7 mouse cellular contexts compared by ENCODE assay signal in the genomic region with DNA sequence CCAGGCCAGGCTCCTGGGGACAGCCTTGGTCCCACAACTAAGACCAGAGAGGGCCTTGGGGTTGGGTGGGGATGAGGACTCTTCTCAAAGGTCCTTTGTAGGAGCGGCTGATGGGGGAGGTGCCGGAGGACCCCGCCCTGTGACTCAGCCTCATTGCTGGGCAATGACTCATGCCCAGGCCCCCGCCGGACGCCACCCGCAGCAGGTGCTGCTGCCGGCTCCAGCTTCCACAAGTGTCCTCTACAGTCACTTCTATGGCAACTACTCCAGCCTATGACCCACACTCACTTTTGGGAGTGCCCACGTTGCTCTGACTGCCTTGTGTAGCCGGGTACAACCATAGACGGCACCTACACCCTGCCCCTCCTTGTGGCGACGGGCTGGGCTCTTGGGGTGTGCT. TPM values are rescaled to one million over a fixed set of nuclear protein-coding genes. Genes with fewer than 3 reads are reported as not detected.
A peak's percentile ranks its signal among the peaks of the same experiment; 100 is the strongest.
DNase-seq lines count a peak whose midpoint lies in the region; ATAC-seq and TF ChIP-seq lines count a peak whose summit lies in the region.

No protein-coding gene starts in this region.

- peak overlapping the region; percentile 65 to 67 for H3K4me3 ChIP-seq in ES-E14 (ENCODE audit: insufficient read depth in 1 of 2, low read depth in 1 of 2, low read length in 2 of 2, poor library complexity in 1 of 2, severe bottlenecking in 1 of 2)
- H3K4me3 ChIP-seq in forebrain, embryonic 16.5 days (replicated peaks; ENCODE audit: low read length) = no peak overlapping the region
- H3K4me3 ChIP-seq in hindbrain, embryonic 12.5 days = peak overlapping the region; percentile 11; the same call in 1 of the 2 replicates
- H3K4me3 ChIP-seq in limb, embryonic 15.5 days = peak overlapping the region; percentile 27
- no peak overlapping the region for H3K4me3 ChIP-seq in midbrain, embryonic 15.5 days

- in situ Hi-C loops in ES-E14 (cut with MboI; ENCODE audit: low sequenced_read_pairs in 2 of 2, unreplicated experiment in 2 of 2) = no loop called here

- H3K27ac ChIP-seq in ES-E14 (ENCODE audit: insufficient read depth, low read depth, low read length, poor library complexity, severe bottlenecking) = peak overlapping the region; percentile 97
- peak overlapping the region; percentile 44; the same call in 1 of the 2 replicates for H3K27ac ChIP-seq in forebrain, embryonic 16.5 days (ENCODE audit: low read length)
- H3K27ac ChIP-seq in hindbrain, embryonic 12.5 days = peak overlapping the region; percentile 79
- peak overlapping the region; percentile 90 for H3K27ac ChIP-seq in limb, embryonic 15.5 days
- 0 out of 2 replicates have a peak overlapping the region, but pooled peaks have one; percentile 23 for H3K27ac ChIP-seq in midbrain, embryonic 15.5 days

- H3K9ac ChIP-seq in ES-E14 (ENCODE audit: insufficient read depth, low read depth, low read length, poor library complexity, severe bottlenecking) = peak overlapping the region; percentile 93
- no peak overlapping the region for H3K9ac ChIP-seq in forebrain, embryonic 16.5 days (replicated peaks; ENCODE audit: low read depth, low read length)
- H3K9ac ChIP-seq in hindbrain, embryonic 12.5 days = peak overlapping the region; percentile 38; the same call in 1 of the 2 replicates
- no peak overlapping the region for H3K9ac ChIP-seq in limb, embryonic 15.5 days
- H3K9ac ChIP-seq in midbrain, embryonic 15.5 days = no peak overlapping the region

- no peaks in the 10 kb centered on the region for H3K9me3 ChIP-seq in ES-E14 (ENCODE audit: control insufficient read depth, insufficient read depth, low read depth, low read length)
- no peaks in the 10 kb centered on the region for H3K9me3 ChIP-seq in forebrain, embryonic 16.5 days (ENCODE audit: control insufficient read depth, low read length)
- no peaks in the 10 kb centered on the region for H3K9me3 ChIP-seq in hindbrain, embryonic 12.5 days (replicated peaks)
- H3K9me3 ChIP-seq in limb, embryonic 15.5 days = no peaks in the 10 kb centered on the region
- no peaks in the 10 kb centered on the region for H3K9me3 ChIP-seq in midbrain, embryonic 15.5 days

- H3K4me2 ChIP-seq in forebrain, embryonic 16.5 days (ENCODE audit: low read length) = peak overlapping the region; percentile 42
- peak overlapping the region; percentile 39 for H3K4me2 ChIP-seq in hindbrain, embryonic 12.5 days (replicated peaks)
- H3K4me2 ChIP-seq in limb, embryonic 15.5 days = peak overlapping the region; percentile 49
- H3K4me2 ChIP-seq in midbrain, embryonic 15.5 days = peak overlapping the region; percentile 30; the same call in 1 of the 2 replicates

- no peaks in the 10 kb centered on the region for H3K36me3 ChIP-seq in ES-E14 (ENCODE audit: control insufficient read depth, insufficient read depth, low read length, poor library complexity, severe bottlenecking)
- no peaks in the 10 kb centered on the region for H3K36me3 ChIP-seq in forebrain, embryonic 16.5 days (ENCODE audit: control insufficient read depth, insufficient read depth)
- no peaks in the 10 kb centered on the region for H3K36me3 ChIP-seq in hindbrain, embryonic 12.5 days
- H3K36me3 ChIP-seq in limb, embryonic 15.5 days = no peaks in the 10 kb centered on the region
- H3K36me3 ChIP-seq in midbrain, embryonic 15.5 days (replicated peaks) = no peaks in the 10 kb centered on the region

- no peaks in the 10 kb centered on the region for H3K27me3 ChIP-seq in forebrain, embryonic 16.5 days (replicated peaks; ENCODE audit: control insufficient read depth, insufficient read depth, low read length)
- H3K27me3 ChIP-seq in hindbrain, embryonic 12.5 days = peaks cover 10% of the 10 kb centered on the region
- no peaks in the 10 kb centered on the region for H3K27me3 ChIP-seq in limb, embryonic 15.5 days
- H3K27me3 ChIP-seq in midbrain, embryonic 15.5 days (replicated peaks) = peaks cover 5% of the 10 kb centered on the region; the same call in 1 of the 2 replicates

- peak; percentile 41; the same call in 1 of the 2 replicates for ATAC-seq in forebrain, embryonic 16.5 days
- ATAC-seq in hindbrain, embryonic 12.5 days (ENCODE audit: low FRiP score) = peak; percentile 29
- peak; percentile 72 for ATAC-seq in limb, embryonic 15.5 days (ENCODE audit: insufficient number of reproducible peaks, low FRiP score, low TSS enrichment, low read depth)
- ATAC-seq in midbrain, embryonic 15.5 days (replicated peaks) = peak; percentile 44; the same call in 1 of the 2 replicates

- WGBS in forebrain, embryonic 16.5 days = 24% methylated on average over 13 of the region's 13 CpGs
- 48% methylated on average over 13 of the region's 13 CpGs for WGBS in hindbrain, embryonic 12.5 days
- 22% methylated on average over 13 of the region's 13 CpGs for WGBS in limb, embryonic 15.5 days
- 51% methylated on average over 13 of the region's 13 CpGs for whole genome bisulfite sequencing in midbrain, embryonic 15.5 days

- H3K4me1 ChIP-seq in ES-E14 (ENCODE audit: control insufficient read depth in 2 of 2, insufficient read depth in 2 of 2, low read length in 2 of 2, poor library complexity in 1 of 2) = peaks cover 7 to 12% of the 10 kb centered on the region in 2 experiments; a peak in 3 of 4 replicates
- peaks cover 16% of the 10 kb centered on the region for H3K4me1 ChIP-seq in forebrain, embryonic 16.5 days (replicated peaks; ENCODE audit: control insufficient read depth, insufficient read depth, low read length)
- peaks cover 20% of the 10 kb centered on the region for H3K4me1 ChIP-seq in hindbrain, embryonic 12.5 days
- H3K4me1 ChIP-seq in limb, embryonic 15.5 days = peaks cover 33% of the 10 kb centered on the region
- H3K4me1 ChIP-seq in midbrain, embryonic 15.5 days = peaks cover 10% of the 10 kb centered on the region

- DNase-seq in ES-E14 (ENCODE audit: low read depth, low spot score) = no peak
- DNase-seq in adrenal gland, adult 2 months = peak; percentile 92
- no peak for DNase-seq in thymus, postnatal 10 days (ENCODE audit: low spot score in 2 of 2)

TF ChIP-seq in ES-E14, 5 proteins besides CTCF, POLR2A, EP300 and RAD21:
- peak; percentile 77 for TF ChIP-seq MAFK (IDR thresholded peaks at IDR 0.05; ENCODE audit: insufficient read depth, low read depth, low read length)
- no peak for TF ChIP-seq ZNF384 (IDR thresholded peaks at IDR 0.05; ENCODE audit: low read depth, low read length)

RNA-seq across cellular contexts. Expression of a gene that starts 7.0 kb away (rescaled TPM):
- total RNA-seq in ES-E14 (2012; rRNA removed) = 7.0 and 9.9 TPM in 2 replicates
- 1 to 10 TPM; 1.1 to 1.3 TPM for total RNA-seq in adrenal gland, adult 2 months (2021)
- polyA plus RNA-seq in adrenal gland, adult 2 months (2012; rRNA removed) = 0.36 and 1.0 TPM in 2 replicates
- polyA plus RNA-seq in forebrain, embryonic 16.5 days (2015; fragmentation: Nextera tagmentation; extraction: Ambion mirVana) = 3.2 and 4.7 TPM in 2 replicates
- polyA plus RNA-seq in hindbrain, embryonic 12.5 days (2016; fragmentation: Nextera tagmentation; extraction: Ambion mirVana) = 5.8 and 7.2 TPM in 2 replicates
- polyA plus RNA-seq in limb, embryonic 15.5 days (2015; fragmentation: Nextera tagmentation; extraction: Ambion mirVana) = 1.8 and 3.0 TPM in 2 replicates
- 8.1 and 8.5 TPM in 2 replicates for polyA plus RNA-seq in midbrain, embryonic 15.5 days (2015; fragmentation: Nextera tagmentation; extraction: Ambion mirVana)

RNA-seq across cellular contexts. Expression of a gene that starts 44.2 kb away (rescaled TPM):
- total RNA-seq in ES-E14 (2012; rRNA removed) = 4.9 TPM in 2 replicates
- total RNA-seq in adrenal gland, adult 2 months (2021) = under 1 TPM; 0.17 to 0.35 TPM
- 0.44 and 0.48 TPM in 2 replicates for polyA plus RNA-seq in adrenal gland, adult 2 months (2012; rRNA removed)
- polyA plus RNA-seq in forebrain, embryonic 16.5 days (2015; fragmentation: Nextera tagmentation; extraction: Ambion mirVana) = 2.6 and 3.5 TPM in 2 replicates
- 1.6 and 1.9 TPM in 2 replicates for polyA plus RNA-seq in hindbrain, embryonic 12.5 days (2016; fragmentation: Nextera tagmentation; extraction: Ambion mirVana)
- polyA plus RNA-seq in limb, embryonic 15.5 days (2015; fragmentation: Nextera tagmentation; extraction: Ambion mirVana) = 1.1 and 1.3 TPM in 2 replicates
- 2.5 and 2.9 TPM in 2 replicates for polyA plus RNA-seq in midbrain, embryonic 15.5 days (2015; fragmentation: Nextera tagmentation; extraction: Ambion mirVana)

RNA-seq across cellular contexts. Expression of a gene that starts 44.3 kb away (rescaled TPM):
- total RNA-seq in ES-E14 (2012; rRNA removed) = 17.7 and 18.9 TPM in 2 replicates
- total RNA-seq in adrenal gland, adult 2 months (2021) = 10 to 100 TPM; 28.5 to 39.0 TPM
- 35.8 and 37.1 TPM in 2 replicates for polyA plus RNA-seq in adrenal gland, adult 2 months (2012; rRNA removed)
- 35.4 and 43.8 TPM in 2 replicates for polyA plus RNA-seq in forebrain, embryonic 16.5 days (2015; fragmentation: Nextera tagmentation; extraction: Ambion mirVana)
- polyA plus RNA-seq in hindbrain, embryonic 12.5 days (2016; fragmentation: Nextera tagmentation; extraction: Ambion mirVana) = 21.6 and 21.7 TPM in 2 replicates
- 28.5 and 29.2 TPM in 2 replicates for polyA plus RNA-seq in limb, embryonic 15.5 days (2015; fragmentation: Nextera tagmentation; extraction: Ambion mirVana)
- polyA plus RNA-seq in midbrain, embryonic 15.5 days (2015; fragmentation: Nextera tagmentation; extraction: Ambion mirVana) = 52.5 and 53.3 TPM in 2 replicates

RNA-seq across cellular contexts. Expression of a gene that starts 44.8 kb away (rescaled TPM):
- 22.1 and 24.6 TPM in 2 replicates for total RNA-seq in ES-E14 (2012; rRNA removed)
- 10 to 100 TPM; 31.4 to 55.6 TPM for total RNA-seq in adrenal gland, adult 2 months (2021)
- polyA plus RNA-seq in adrenal gland, adult 2 months (2012; rRNA removed) = 66.3 and 76.1 TPM in 2 replicates
- 40.1 and 41.8 TPM in 2 replicates for polyA plus RNA-seq in forebrain, embryonic 16.5 days (2015; fragmentation: Nextera tagmentation; extraction: Ambion mirVana)
- 57.5 and 59.0 TPM in 2 replicates for polyA plus RNA-seq in hindbrain, embryonic 12.5 days (2016; fragmentation: Nextera tagmentation; extraction: Ambion mirVana)
- 13.5 and 15.1 TPM in 2 replicates for polyA plus RNA-seq in limb, embryonic 15.5 days (2015; fragmentation: Nextera tagmentation; extraction: Ambion mirVana)
- polyA plus RNA-seq in midbrain, embryonic 15.5 days (2015; fragmentation: Nextera tagmentation; extraction: Ambion mirVana) = 33.2 and 33.3 TPM in 2 replicates

RNA-seq across cellular contexts. Expression of a gene that starts 57.5 kb away (rescaled TPM):
- 148 and 181 TPM in 2 replicates for total RNA-seq in ES-E14 (2012; rRNA removed)
- total RNA-seq in adrenal gland, adult 2 months (2021) = 100 to 1,000 TPM; 268 to 291 TPM
- 58.8 and 67.3 TPM in 2 replicates for polyA plus RNA-seq in adrenal gland, adult 2 months (2012; rRNA removed)
- polyA plus RNA-seq in forebrain, embryonic 16.5 days (2015; fragmentation: Nextera tagmentation; extraction: Ambion mirVana) = 214 and 231 TPM in 2 replicates
- polyA plus RNA-seq in hindbrain, embryonic 12.5 days (2016; fragmentation: Nextera tagmentation; extraction: Ambion mirVana) = 255 and 266 TPM in 2 replicates
- 309 and 325 TPM in 2 replicates for polyA plus RNA-seq in limb, embryonic 15.5 days (2015; fragmentation: Nextera tagmentation; extraction: Ambion mirVana)
- polyA plus RNA-seq in midbrain, embryonic 15.5 days (2015; fragmentation: Nextera tagmentation; extraction: Ambion mirVana) = 225 and 244 TPM in 2 replicates

Comparison
In these comparisons a context has a peak if more than half of its experiments do, and no peak if none do; other contexts are left out.
1. H3K27ac ChIP-seq: peak in every context shown above with its lines; median percentile 97 in ES-E14; 90 in limb, embryonic 15.5 days; 79 in hindbrain, embryonic 12.5 days; 44 in forebrain, embryonic 16.5 days; 23 in midbrain, embryonic 15.5 days.
2. H3K4me3 ChIP-seq: peak in ES-E14 (2 of 2), hindbrain, embryonic 12.5 days (single experiment) and limb, embryonic 15.5 days (single experiment); none in forebrain, embryonic 16.5 days (single experiment) and midbrain, embryonic 15.5 days (single experiment).
3. H3K9ac ChIP-seq: peak in ES-E14 (single experiment) and hindbrain, embryonic 12.5 days (single experiment); none in forebrain, embryonic 16.5 days (single experiment), limb, embryonic 15.5 days (single experiment) and midbrain, embryonic 15.5 days (single experiment).
4. Peak in every context shown above with its lines, with median percentiles within 50 percentile points of each other: ATAC-seq and H3K4me2 ChIP-seq.